In the genomic region with DNA sequence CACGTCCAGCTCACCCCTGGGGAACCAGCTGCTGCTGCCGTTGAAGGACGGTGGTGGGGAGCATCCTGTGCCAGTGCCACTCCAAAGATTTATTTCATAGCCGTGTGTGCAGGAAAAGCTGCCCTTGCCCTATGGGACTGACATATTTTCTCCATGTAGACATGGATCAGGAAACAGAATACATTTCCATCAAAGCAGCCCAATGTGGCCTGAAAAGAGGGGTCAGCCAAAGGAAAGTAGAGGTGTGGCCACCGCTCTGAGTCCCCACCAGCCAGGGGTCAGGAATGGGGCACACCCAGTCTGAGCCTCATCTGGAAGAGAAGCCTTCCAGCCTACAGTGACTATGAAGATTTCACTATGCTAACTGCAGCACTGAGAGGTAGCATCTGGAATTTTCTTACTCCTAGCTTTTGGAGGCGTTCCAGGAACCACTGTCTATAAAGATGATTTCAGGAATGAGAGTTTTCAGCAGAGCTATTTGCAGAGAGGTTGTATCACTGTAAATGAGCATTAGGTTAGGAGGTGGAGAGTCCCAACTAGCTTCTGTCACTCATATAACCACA, we compare ENCODE assay signal across 8 mouse cellular contexts.
DNase-seq lines count a peak whose midpoint lies in the region; ATAC-seq and TF ChIP-seq lines count a peak whose summit lies in the region.

No protein-coding gene starts in this region.

- no peak for TF ChIP-seq POLR2A in cerebellum, adult 2 months (IDR thresholded peaks at IDR 0.05; ENCODE audit: borderline replicate concordance, insufficient read depth, low read length)

- no peak overlapping the region for H3K9ac ChIP-seq in hindbrain, embryonic 15.5 days
- H3K9ac ChIP-seq in lung, postnatal 0 days (replicated peaks; ENCODE audit: low read depth): no peak overlapping the region

- H3K27me3 ChIP-seq in hindbrain, embryonic 15.5 days: no peaks in the 10 kb centered on the region
- no peaks in the 10 kb centered on the region for H3K27me3 ChIP-seq in hindbrain, embryonic 10.5 days (ENCODE audit: insufficient read depth, poor library complexity, severe bottlenecking)
- H3K27me3 ChIP-seq in lung, postnatal 0 days (replicated peaks; ENCODE audit: insufficient read depth, low read length): no peaks in the 10 kb centered on the region
- no peaks in the 10 kb centered on the region for H3K27me3 ChIP-seq in cerebellum, adult 2 months (ENCODE audit: control insufficient read depth, insufficient read depth, low read length)

- H3K36me3 ChIP-seq in hindbrain, embryonic 15.5 days: no peaks in the 10 kb centered on the region
- no peaks in the 10 kb centered on the region for H3K36me3 ChIP-seq in hindbrain, embryonic 10.5 days
- H3K36me3 ChIP-seq in lung, postnatal 0 days (ENCODE audit: insufficient read depth, low read length): no peaks in the 10 kb centered on the region

- TF ChIP-seq EP300 in lung, postnatal 0 days (IDR thresholded peaks at IDR 0.05): no peak

- no peak overlapping the region for H3K4me3 ChIP-seq in hindbrain, embryonic 15.5 days
- no peak overlapping the region for H3K4me3 ChIP-seq in hindbrain, embryonic 10.5 days
- H3K4me3 ChIP-seq in lung, postnatal 0 days (ENCODE audit: low read depth, low read length): no peak overlapping the region
- no peak overlapping the region for H3K4me3 ChIP-seq in cerebellum, adult 2 months (replicated peaks; ENCODE audit: insufficient read depth, low read depth, low read length)

- H3K4me1 ChIP-seq in hindbrain, embryonic 15.5 days (replicated peaks): peaks cover 12% of the 10 kb centered on the region
- H3K4me1 ChIP-seq in hindbrain, embryonic 10.5 days (replicated peaks): peaks cover 13% of the 10 kb centered on the region; the same call in 1 of the 2 replicates
- H3K4me1 ChIP-seq in lung, postnatal 0 days (ENCODE audit: insufficient read depth, low read depth, low read length): no peaks in the 10 kb centered on the region
- no peaks in the 10 kb centered on the region for H3K4me1 ChIP-seq in cerebellum, adult 2 months (ENCODE audit: control insufficient read depth, insufficient read depth, low read length)

- no peak for DNase-seq in hindbrain, embryonic 10.5 days (ENCODE audit: low spot score)
- DNase-seq in adrenal gland, adult 8-10 months: peak; percentile 34
- peak; percentile 16 to 30 for DNase-seq in gastrocnemius, adult 8-10 months (ENCODE audit: low spot score in 2 of 2)
- peak; percentile 17 for DNase-seq in lung, postnatal 0 days (ENCODE audit: low spot score)
- DNase-seq in cerebellum, adult 2 months: no peak
- no peak for DNase-seq in right cerebral cortex, adult 18-20 months

- TF ChIP-seq CTCF in lung, postnatal 0 days (IDR thresholded peaks at IDR 0.05): no peak
- no peak for TF ChIP-seq CTCF in cerebellum, adult 2 months (IDR thresholded peaks at IDR 0.05; ENCODE audit: borderline replicate concordance, insufficient read depth, low read depth, low read length)

- 0 out of 2 replicates have a peak overlapping the region, but pooled peaks have one; percentile 17 for H3K27ac ChIP-seq in hindbrain, embryonic 15.5 days (replicated peaks)
- no peak overlapping the region for H3K27ac ChIP-seq in hindbrain, embryonic 10.5 days
- no peak overlapping the region for H3K27ac ChIP-seq in lung, postnatal 0 days (ENCODE audit: low read length)
- H3K27ac ChIP-seq in cerebellum, adult 2 months (ENCODE audit: insufficient read depth, low read length): no peak overlapping the region

- no peak overlapping the region for H3K4me2 ChIP-seq in hindbrain, embryonic 15.5 days
- no peak overlapping the region for H3K4me2 ChIP-seq in lung, postnatal 0 days (replicated peaks; ENCODE audit: low read depth, low read length)

- no peaks in the 10 kb centered on the region for H3K9me3 ChIP-seq in hindbrain, embryonic 15.5 days
- no peaks in the 10 kb centered on the region for H3K9me3 ChIP-seq in hindbrain, embryonic 10.5 days
- H3K9me3 ChIP-seq in lung, postnatal 0 days (ENCODE audit: low read length): no peaks in the 10 kb centered on the region

- ATAC-seq in hindbrain, embryonic 15.5 days (ENCODE audit: low FRiP score, low read depth): no peak
- ATAC-seq in lung, postnatal 0 days: no peak
- ATAC-seq in cerebellum, adult (ENCODE audit: insufficient number of reproducible peaks, low FRiP score, low TSS enrichment): no peak

- 42% methylated on average over 6 of the region's 6 CpGs for WGBS in hindbrain, embryonic 15.5 days
- WGBS in hindbrain, embryonic 10.5 days: 57% methylated on average over 6 of the region's 6 CpGs
- 42% methylated on average over 6 of the region's 6 CpGs for WGBS in lung, postnatal 0 days
- 46% methylated on average over 6 of the region's 6 CpGs for WGBS in cerebellum, adult 2 months

Comparison
In these comparisons a context has a peak if more than half of its experiments do, and no peak if none do; other contexts are left out.
1. DNase-seq: peak in adrenal gland, adult 8-10 months (single experiment), gastrocnemius, adult 8-10 months (2 of 2) and lung, postnatal 0 days (single experiment); none in hindbrain, embryonic 10.5 days (single experiment), cerebellum, adult 2 months (0 of 2) and right cerebral cortex, adult 18-20 months (single experiment).